Mouse (Mus musculus) cerebellum, adult 2 months (tissue): Measurements from ENCODE around the gene Pibf1. TPM values are rescaled to one million over a fixed set of nuclear protein-coding genes. Genes with fewer than 3 reads are reported as not detected.

Experiments
- DNase-seq, 2 experiments: peaks; one replicate each; pipeline ENCODE4 v3.0.0; 2021
- H3K27ac ChIP-seq: fragments of 200-500 bp; 2 replicates; pipeline ENCODE4 v1.5.1; 2012; ENCODE audit warnings: low read length, control low read depth, inconsistent platforms; ENCODE audit not compliant: insufficient read depth
- H3K27me3 ChIP-seq: fragments of 200-500 bp; 2 replicates; pipeline ENCODE4 v1.6.1; 2012; ENCODE audit warnings: inconsistent platforms, mild to moderate bottlenecking, low read length, moderate library complexity; ENCODE audit not compliant: control insufficient read depth, insufficient read depth
- H3K4me1 ChIP-seq: fragments of 200-500 bp; 2 replicates; pipeline ENCODE4 v1.6.1; 2011; ENCODE audit warnings: low read length; ENCODE audit not compliant: control insufficient read depth, insufficient read depth
- H3K4me3 ChIP-seq: fragments of 200-500 bp; replicated peaks from 2 replicates; pipeline ENCODE3; 2011; ENCODE audit warnings: mild to moderate bottlenecking, low read depth, low read length, control low read depth; ENCODE audit not compliant: insufficient read depth
- CTCF ChIP-seq: fragments of 200-500 bp; IDR thresholded peaks from 2 replicates; pipeline ENCODE4 v1.5.1; 2011; ENCODE audit warnings: low read depth, mild to moderate bottlenecking, control low read depth, low read length, moderate library complexity, borderline replicate concordance; ENCODE audit not compliant: insufficient read depth
- POLR2A ChIP-seq: fragments of 200-500 bp; IDR thresholded peaks from 2 replicates; pipeline ENCODE4 v1.6.1; 2011; ENCODE audit warnings: low read length, control low read depth, borderline replicate concordance; ENCODE audit not compliant: insufficient read depth
- WGBS: fragments of 180-500 bp; shearing (Covaris S2); methylation state at CpG from one replicate; pipeline ENCODE4 v1.1.7; 2018; 5-methylcytosine and 5-hydroxymethylcytosine counted together
- polyA plus RNA-seq: library from polyadenylated mRNA; depleted of rRNA; stranded (reverse); fragments of >200 nt; gene quantifications from 2 replicates; pipeline ENCODE4 v1.2.3, GENCODE M21; 2012; rRNA removed

Gene Pibf1
- polyA plus RNA-seq, 1 experiment, result 6.5 TPM

DNA sequence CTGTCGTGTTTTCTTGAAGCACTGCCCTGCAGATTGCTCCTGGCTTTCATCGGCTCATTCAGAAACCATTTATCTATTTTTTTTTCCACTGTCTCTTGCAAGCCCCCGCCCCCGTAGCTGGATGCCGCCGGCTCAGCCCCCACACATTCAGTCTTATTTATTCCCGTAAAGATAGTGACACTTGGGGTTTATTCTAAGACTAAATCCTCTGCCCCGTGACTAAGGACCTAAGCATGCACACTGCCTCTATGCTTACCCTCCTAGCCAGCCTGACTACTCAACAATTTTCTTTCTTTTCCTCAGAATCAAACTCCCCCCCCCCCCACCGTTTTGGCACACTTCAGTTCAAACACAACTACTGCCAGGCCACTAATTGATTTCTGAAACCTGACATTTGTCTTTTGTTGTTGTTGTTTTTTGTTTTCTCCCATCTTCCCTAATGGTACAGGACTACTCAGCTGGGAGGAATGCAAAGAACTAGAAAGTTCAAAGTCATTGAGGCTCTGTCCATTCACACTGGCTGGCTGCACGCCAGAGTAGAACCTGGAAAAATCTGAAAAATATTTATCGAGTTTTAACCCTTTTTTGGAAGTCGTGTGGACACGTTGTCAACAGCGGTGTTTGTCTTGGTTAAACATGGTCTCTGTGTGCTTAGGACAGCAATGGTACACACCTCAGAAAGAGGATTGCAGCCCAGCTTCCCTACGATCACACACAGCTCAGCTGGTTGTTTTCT is 196.6 kb downstream of the Pibf1 start:
- TF ChIP-seq CTCF (no peak), POLR2A (no peak)
- 47% methylated on average over 15 of the region's 15 CpGs for WGBS
- Histone ChIP-seq H3K27me3 (peaks cover 4% of the 10 kb centered on the region), H3K4me1 (no peaks in the 10 kb centered on the region), H3K4me3 (no peak overlapping the region), H3K27ac (no peak overlapping the region)
- no peak for DNase-seq

- no peaks in the 10 kb centered on the region for H3K4me1 ChIP-seq
- peak; percentile 85 to 87 for DNase-seq
- H3K27me3 ChIP-seq, result peaks cover 4% of the 10 kb centered on the region
- peak within 1 kb of the TSS; percentile 49 for H3K4me3 ChIP-seq
- WGBS, result under 1% methylated on average over 67 of the region's 67 CpGs
- TF ChIP-seq POLR2A, result no peak
- no peak for TF ChIP-seq CTCF
- H3K27ac ChIP-seq, result no peak within 1 kb of the TSS
Observed at GRCm38 (mm10) chr14:99298385-99299021, 199.3 kb downstream of the Pibf1 start, which contains the start of gene Klf5. Klf5 (plus strand) TSS chr14:99298691.

DNA sequence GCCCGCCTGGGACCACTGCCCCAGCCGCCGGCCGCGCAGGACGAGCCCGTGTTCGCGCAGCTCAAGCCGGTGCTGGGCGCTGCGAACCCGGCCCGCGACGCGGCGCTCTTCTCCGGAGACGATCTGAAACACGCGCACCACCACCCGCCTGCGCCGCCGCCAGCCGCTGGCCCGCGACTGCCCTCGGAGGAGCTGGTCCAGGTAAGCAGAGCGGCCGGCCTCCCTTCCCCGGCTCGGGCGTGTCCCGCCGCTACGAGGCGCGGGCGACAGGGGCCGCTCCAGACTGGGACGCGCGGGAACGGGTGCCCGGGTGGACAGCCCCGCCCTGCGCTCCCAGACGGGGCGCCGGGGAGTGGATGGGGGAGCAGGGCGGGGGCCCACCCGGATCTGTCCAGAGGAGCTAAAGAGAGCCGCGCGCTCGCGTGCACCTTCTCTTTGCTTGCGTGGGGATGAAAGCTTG is 199.8 kb downstream of the Pibf1 start:
- Histone ChIP-seq H3K27ac (no peak overlapping the region), H3K27me3 (peaks cover 4% of the 10 kb centered on the region), H3K4me3 (peak overlapping the region; percentile 49), H3K4me1 (no peaks in the 10 kb centered on the region)
- peak; percentile 52 to 54 for DNase-seq
- TF ChIP-seq CTCF (no peak), POLR2A (no peak)
- under 1% methylated on average over 58 of the region's 60 CpGs for WGBS

DNA sequence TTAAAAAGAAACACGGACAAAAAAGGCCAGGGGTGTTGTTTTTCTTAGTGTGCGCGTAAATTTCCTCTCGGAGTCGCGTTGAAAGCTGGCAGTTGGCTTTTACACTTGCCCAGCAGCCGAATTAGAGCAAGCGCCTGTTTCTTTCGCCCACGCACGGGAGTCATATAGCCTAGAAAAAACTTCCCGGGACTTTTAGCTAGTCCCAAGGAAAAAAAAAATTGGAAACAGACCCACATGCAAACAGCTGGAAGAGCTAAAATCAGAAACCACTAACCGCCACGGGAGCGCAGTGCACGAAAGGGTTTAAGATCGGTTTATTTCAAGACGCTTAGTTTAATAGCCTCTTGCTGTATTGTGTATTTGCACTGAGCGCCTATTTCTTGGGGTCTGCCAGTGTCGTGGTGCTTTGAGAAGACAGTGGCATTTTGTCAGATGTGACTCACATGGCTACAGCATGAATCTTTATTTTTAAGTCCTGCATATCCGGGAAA is 200.5 kb downstream of the Pibf1 start:
- Histone ChIP-seq H3K4me3 (no peak overlapping the region), H3K27ac (no peak overlapping the region), H3K4me1 (no peaks in the 10 kb centered on the region), H3K27me3 (peaks cover 4% of the 10 kb centered on the region)
- 10% methylated on average over 21 of the region's 21 CpGs for WGBS
- TF ChIP-seq CTCF (no peak), POLR2A (no peak)
- DNase-seq, result no peak

- DNase-seq, result no peak
- no peak overlapping the region for H3K27ac ChIP-seq
- no peak for TF ChIP-seq POLR2A
- TF ChIP-seq CTCF, result no peak
- no peaks in the 10 kb centered on the region for H3K4me1 ChIP-seq
- no peak overlapping the region for H3K4me3 ChIP-seq
- 65% methylated on average over 11 of the region's 11 CpGs for WGBS
- H3K27me3 ChIP-seq, result peaks cover 4% of the 10 kb centered on the region
Observed at GRCm38 (mm10) chr14:99301472-99301871, 202.2 kb downstream of the Pibf1 start.

Other genes with a start within 250 kb of the Pibf1 start
- 1.2 and 1.8 TPM in 2 replicates for gene Rpl36a-ps1, start 105.1 kb upstream of the Pibf1 start, polyA plus RNA-seq
- 57.7 and 60.9 TPM in 2 replicates for gene Mzt1, start 53.3 kb upstream of the Pibf1 start, polyA plus RNA-seq
- gene Bora, start 53.2 kb upstream of the Pibf1 start, polyA plus RNA-seq, result 4.2 and 4.3 TPM in 2 replicates
- 12.8 and 14.8 TPM in 2 replicates for gene Dis3, start 346 bp downstream of the Pibf1 start, polyA plus RNA-seq
- 0.57 and 1.0 TPM in 2 replicates for gene Klf5, start 199.3 kb downstream of the Pibf1 start, polyA plus RNA-seq